Mouse (Mus musculus): ENCODE results near the gene Fam126a. TPM values are rescaled to one million over a fixed set of nuclear protein-coding genes. Genes with fewer than 3 reads are reported as not detected.

The Fam126a gene
- total and polyA plus RNA-seq, 2 experiments from 2014 or later, result 25.4 to 43.3 TPM

DNA sequence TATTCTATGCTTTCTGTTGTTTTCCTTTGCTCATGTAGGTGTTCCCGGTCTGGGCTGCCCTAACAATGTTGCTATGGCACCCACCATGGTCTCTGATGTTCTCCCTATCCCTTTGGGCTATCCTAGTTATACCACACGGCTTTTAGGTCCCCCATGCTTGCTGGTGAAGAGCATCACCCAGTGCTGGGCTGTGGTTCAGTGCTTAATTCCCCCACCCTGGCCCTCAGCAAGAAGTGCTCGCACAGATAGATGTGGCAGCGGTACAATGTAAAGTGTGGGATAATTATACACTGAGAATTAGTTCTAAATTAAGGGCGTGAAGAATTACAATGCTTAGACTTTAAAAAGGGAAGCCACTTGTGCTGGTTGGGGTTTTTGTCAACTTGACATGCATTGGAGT, 164.5 kb downstream of the Fam126a start:
- DNase-seq (no peak), ATAC-seq (no peak)
- WGBS, result 83% methylated on average over 5 of the region's 5 CpGs
- Histone ChIP-seq H3K27ac (ENCODE audit: low read depth, low read length) (no peak overlapping the region), H3K9ac (no peak overlapping the region), H3K36me3 (ENCODE audit: insufficient read depth) (no peaks in the 10 kb centered on the region), H3K9me3 (ENCODE audit: low read length) (no peaks in the 10 kb centered on the region), H3K4me3 (ENCODE audit: low read depth, low read length) (no peak overlapping the region), H3K4me2 (ENCODE audit: low read depth) (no peak overlapping the region), H3K4me1 (ENCODE audit: insufficient read depth) (no peaks in the 10 kb centered on the region), H3K27me3 (ENCODE audit: insufficient read depth, low read length) (no peaks in the 10 kb centered on the region)
- TF ChIP-seq CTCF (IDR thresholded peaks at IDR 0.05; ENCODE audit: low read depth), result no peak

Other genes starting within 250 kb of the Fam126a start
- 18.9 and 22.5 TPM in 2 replicates for gene Pus7, start 247.0 kb downstream of the Fam126a start, total RNA-seq (2014; rRNA removed)
- gene Pus7, start 247.0 kb downstream of the Fam126a start, polyA plus RNA-seq (2015; fragmentation: Nextera tagmentation; extraction: Ambion mirVana), result 10.0 and 15.5 TPM in 2 replicates
- gene Rint1, start 243.0 kb downstream of the Fam126a start, total RNA-seq (2014; rRNA removed), result 24.0 and 33.3 TPM in 2 replicates
- gene Rint1, start 243.0 kb downstream of the Fam126a start, polyA plus RNA-seq (2015; fragmentation: Nextera tagmentation; extraction: Ambion mirVana), result 14.1 and 18.7 TPM in 2 replicates
- 26.3 and 39.1 TPM in 2 replicates for gene Tomm7, start 186.5 kb downstream of the Fam126a start, total RNA-seq (2014; rRNA removed)
- gene Tomm7, start 186.5 kb downstream of the Fam126a start, polyA plus RNA-seq (2015; fragmentation: Nextera tagmentation; extraction: Ambion mirVana), result 83.3 and 109 TPM in 2 replicates
- gene Klhl7, start 69.9 kb upstream of the Fam126a start, total RNA-seq (2014; rRNA removed), result 244 and 250 TPM in 2 replicates
- gene Klhl7, start 69.9 kb upstream of the Fam126a start, polyA plus RNA-seq (2015; fragmentation: Nextera tagmentation; extraction: Ambion mirVana), result 90.5 and 118 TPM in 2 replicates
- gene Nupl2, start 134.3 kb upstream of the Fam126a start, total RNA-seq (2014; rRNA removed), result 9.2 and 11.0 TPM in 2 replicates
- gene Nupl2, start 134.3 kb upstream of the Fam126a start, polyA plus RNA-seq (2015; fragmentation: Nextera tagmentation; extraction: Ambion mirVana), result 7.4 and 8.9 TPM in 2 replicates

Data from forebrain, postnatal 0 days (tissue).